Mouse (Mus musculus) CD4-positive, CD25-positive, alpha-beta regulatory T cell, adult 2 months (primary cell): ENCODE data around the gene Dlgap3.

ENCODE experiments used
- DNase-seq: peaks from one replicate; pipeline ENCODE4 v3.0.0-alpha.2; 2012; ENCODE audit warnings: low read depth, low spot score

Dlgap3 gene

DNA sequence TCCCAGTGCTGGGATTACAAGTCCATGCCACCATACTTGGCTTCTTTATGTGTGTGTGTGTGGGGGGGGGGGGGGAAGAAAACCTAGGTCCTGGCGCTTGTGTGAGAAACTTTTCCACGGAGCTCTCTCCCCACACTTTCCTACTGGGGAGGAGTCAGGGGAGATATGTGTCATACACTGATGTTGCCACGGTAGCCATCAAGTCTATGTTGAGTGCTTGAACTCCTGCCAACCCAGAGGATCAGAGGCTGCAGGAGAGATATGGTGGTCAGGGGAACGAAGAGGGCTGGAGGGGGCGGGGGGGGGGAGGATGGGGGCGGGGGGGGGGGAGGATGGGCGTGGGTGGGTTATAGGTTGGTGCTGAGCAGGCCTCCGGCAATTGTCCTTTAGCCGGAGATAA lies 46.8 kb downstream of the Dlgap3 start:
- no peak for DNase-seq

DNA sequence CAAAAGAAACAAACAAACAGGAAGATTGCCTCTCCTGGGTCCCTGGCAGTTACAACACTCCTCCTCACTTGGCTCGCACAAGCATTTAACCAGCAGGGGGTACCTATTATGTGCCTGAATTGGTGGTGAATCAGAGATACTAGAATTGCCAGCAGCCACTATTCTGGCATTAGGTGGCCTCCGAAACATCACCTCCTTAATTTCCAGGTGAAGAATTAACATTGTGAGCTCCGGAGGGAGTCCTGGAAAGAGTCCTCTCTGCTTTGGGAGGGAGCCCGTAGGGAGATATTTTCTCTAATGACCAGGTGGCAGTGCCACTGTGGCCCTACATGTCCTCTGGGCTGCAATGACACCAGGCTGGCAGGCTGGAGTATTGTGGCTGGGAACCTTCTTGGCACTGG lies 47.2 kb downstream of the Dlgap3 start:
- no peak for DNase-seq

DNA sequence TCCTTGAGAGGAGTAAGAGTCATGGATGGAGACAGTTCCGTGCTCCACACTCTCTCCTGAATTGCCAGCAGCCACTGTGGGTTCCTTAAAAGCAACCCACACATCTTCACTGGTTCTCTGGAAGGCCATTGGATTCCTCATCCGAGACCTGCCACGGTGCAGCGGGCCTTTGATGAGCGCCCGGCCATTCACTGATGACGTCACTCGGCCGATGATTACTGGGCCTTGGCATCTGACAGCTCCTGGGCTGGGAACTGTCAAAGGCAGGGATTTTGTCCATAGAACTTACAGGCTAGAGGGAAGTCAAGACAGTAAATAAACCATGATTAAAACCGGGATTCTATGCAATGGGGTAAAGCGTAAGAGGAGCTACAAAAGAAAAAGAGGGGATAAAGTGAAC lies 48.0 kb downstream of the Dlgap3 start:
- DNase-seq = no peak

DNA sequence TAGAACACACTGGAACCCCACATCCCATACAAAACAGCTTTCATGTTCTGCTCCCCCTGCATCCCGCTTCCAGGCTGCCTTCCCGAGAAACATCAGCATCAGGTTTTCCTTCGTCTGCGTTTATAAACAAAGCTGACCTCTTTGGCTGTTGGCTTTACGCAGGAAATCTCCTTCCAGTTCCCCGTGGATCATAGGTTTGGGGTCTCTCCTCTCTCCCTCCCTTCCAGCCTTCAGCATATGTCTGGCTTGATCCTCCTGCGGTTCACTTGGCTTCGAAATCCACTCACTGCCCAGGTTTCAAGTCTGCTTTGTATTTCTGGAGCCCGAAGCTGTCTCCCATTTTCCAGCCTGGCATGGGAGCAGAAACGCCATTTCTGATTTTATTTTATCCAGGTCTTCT lies 54.3 kb downstream of the Dlgap3 start:
- DNase-seq = no peak

DNA sequence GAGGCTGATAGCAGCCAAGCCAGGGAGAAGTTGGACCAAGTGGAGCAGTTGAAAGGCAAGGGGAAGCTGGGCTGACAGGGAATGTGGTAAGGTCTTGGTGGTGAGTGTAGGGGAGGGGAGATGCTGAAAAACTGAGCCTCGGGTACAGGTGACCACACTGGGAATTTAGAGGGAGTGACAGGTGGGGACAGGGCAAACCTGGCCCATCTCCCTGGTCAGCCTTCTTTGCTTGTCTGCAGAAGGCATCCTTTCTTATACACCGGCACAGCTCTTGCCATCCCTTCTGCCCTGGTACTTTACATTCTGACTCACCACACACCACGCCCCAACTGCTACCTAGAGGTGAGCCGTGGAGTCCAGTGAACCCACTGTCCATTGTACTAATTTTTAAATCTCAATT lies 54.8 kb downstream of the Dlgap3 start:
- no peak for DNase-seq

DNA sequence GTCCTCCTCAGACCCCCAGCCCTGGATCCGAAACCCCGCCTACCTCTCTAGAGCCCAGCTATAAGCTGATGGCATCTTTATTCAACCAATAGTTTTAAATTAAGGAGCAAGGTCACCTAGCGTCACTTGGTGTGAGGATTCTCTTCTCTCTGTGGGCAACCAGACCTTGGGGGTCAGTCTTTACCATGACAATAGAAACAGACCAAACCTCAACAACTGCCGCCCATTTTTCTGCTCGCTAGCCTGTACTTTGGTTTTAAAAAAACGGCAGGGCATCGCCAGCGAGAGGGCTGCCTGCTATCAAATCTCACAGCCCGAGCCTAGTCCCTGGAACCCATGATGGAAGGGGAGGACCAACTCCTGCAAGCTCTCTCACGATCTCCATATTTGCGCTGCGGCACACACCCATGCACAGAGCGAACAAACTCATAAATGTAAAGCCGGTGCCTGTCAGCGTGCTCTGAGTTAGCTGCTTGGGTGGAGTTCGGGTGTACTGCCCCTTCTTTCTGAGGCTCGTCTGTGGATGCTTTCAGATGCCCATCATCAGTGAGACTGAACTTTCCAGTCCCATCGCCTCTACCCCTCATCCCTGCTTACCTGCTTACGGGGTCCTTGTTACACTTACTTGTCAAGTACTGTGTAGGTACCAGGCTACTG lies 55.6 kb downstream of the Dlgap3 start:
- no peak for DNase-seq

DNA sequence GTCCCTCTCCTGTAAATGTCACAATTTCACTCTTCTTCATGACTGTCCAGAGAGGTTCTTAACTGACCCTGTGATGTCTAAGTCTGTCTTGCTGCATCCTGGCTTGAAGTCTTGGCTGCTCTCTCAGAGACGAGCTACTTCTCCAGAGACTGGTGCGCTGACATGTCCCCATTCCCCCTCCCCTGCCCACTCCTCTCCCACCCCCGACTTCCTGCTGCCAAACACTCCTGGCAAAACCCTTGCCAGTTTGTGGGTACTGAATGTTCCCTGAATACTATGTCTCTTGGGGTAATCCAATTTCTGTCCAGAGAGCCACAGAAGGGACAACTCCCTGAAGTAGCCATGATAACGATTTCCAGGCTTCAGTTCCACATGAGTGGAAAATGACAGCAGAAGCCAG lies 57.1 kb downstream of the Dlgap3 start:
- DNase-seq = no peak

DNA sequence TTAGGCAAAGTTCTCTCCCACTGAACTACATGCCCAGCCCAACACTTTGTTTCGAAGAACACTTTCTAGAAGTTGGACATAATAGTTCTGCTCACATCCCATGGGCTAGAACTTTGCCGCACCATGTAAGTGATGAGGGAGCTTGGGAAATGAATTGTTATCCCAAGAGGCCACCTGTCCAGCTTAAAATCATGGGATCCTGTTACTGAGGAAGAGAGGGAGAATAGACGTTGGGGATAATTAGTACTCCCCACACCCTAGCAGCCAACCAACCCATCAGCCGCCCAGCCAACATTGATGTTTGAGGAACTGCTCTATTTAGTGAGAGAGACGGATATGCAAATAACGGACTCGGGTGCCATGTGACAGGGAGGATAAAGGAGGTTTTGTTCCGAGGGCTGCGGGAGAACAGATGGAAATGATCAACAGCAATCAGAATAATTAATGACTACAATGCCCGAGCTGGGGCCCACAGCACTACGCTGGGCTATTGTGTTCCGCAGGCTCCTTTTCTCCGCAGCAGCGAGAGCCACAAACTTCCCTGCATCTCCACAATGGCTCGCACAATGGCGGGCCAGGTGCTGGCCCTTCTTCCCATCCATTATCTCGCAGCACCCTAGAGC lies 58.2 kb downstream of the Dlgap3 start:
- DNase-seq = no peak

DNA sequence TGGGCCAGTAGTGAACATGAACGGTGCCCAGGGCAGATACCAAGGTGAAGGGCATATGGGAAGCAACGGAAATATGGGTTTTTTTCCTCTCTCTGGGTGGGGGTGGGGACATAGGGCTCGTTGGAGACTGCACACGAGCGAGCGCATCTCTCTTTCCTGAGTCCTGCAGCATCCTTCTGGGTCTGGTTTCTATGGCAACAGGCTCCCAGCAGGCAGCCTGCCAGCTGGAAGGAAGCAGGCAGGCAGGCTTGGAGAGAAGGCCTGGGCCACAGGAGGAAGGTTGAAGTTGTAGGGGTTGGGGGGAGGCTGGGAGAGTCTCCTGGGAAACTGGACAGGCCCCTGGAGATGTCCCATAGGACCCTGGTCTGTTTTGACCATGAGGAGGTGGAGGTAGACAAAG lies 63.0 kb downstream of the Dlgap3 start:
- no peak for DNase-seq

DNA sequence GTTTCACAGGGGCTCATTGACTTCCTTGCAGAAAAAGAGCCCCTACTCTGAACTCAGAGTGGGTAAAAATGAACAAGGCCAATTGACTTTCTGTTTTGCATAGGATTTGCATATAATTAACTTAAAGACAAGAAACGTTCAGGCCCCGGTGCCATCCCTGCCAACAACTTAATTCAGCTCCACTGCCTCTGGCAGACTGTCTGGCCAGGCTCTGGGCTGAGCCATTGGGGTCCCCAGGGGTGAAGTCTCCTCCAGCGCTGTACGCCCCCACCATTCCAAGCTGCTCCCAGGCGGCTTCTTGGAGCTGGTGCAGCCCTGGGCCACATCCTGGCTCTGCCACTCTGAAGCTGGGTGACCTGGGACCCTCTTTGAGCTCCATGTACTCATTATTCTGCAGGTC lies 63.5 kb downstream of the Dlgap3 start:
- no peak for DNase-seq

DNA sequence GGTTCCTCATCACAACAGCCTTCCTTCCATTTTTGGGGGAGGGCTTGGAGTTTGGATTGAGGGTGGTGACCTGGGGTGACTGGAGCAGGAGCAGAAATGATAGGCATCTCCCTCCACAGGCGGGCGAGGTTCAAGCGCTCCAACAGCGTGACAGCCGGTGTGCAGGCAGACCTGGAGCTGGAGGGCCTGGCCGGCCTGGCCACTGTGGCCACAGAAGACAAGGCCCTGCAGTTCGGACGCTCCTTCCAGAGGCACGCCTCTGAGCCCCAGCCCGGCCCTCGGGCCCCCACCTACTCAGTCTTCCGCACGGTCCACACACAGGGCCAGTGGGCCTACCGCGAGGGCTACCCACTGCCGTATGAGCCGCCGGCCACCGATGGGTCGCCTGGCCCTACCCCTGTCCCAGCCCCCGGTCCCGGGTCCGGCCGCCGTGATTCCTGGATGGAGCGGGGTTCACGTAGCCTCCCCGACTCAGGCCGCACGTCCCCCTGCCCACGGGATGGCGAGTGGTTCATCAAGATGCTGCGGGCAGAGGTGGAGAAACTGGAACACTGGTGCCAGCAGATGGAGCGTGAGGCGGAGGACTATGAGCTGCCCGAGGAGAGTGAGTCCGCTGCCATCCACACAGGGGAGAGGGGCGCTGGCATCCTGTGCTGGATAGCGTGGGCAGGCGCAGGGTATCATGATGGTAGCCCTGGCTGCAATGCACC lies 64.6 kb downstream of the Dlgap3 start:
- DNase-seq = no peak

DNA sequence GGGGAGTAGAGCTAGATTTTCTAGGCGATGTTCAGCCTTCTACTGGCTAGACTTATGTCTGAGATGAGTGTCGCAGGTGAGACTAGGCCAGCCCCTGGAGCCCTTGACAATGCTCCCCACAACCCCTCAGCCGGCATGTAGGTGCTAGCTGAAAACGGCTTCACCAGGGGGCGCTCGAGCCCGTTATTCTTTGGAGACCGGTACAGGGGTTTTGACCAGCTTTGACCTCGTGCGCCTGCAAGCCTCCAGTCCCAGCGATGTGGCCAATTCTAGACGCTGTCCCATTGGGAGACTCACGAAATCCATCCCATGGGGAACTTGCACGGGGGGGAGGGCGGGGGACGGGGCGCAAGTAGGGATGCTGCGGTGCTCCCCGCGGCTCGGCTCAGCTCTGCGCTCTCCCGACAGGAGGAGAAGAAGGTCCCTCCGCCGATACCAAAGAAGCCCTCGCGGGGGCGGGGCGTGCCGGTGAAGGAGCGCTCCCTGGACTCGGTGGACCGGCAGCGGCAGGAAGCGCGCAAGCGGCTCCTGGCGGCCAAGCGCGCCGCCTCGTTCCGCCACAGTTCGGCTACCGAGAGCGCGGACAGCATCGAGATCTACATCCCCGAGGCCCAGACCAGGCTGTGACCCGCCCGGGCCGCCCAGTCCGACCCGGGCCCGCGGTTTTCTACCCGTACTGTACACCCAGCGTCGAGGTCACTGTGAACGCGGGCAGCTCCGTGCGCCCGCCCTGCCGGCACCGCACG lies 66.9 kb downstream of the Dlgap3 start:
- peak; percentile 91 for DNase-seq

DNA sequence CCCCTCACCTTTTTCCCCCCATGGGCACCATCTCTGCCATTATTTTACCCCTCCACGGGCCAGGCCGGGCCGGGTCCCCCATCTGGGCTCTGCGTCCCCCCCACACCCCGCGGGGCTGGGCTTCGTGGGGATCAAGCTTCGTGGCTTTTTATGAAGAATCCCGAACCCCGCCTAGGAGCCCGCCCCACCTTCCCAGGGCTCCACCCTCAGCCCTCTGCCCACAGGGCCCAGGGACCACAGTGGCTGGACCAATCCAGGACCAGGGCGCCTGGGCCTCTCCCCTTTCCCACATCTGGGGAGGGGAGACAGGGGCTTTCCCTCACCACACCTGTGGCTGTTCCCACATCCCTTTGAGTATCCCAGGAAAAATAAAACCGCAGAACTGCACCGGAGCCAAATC lies 67.6 kb downstream of the Dlgap3 start:
- DNase-seq = peak; percentile 19

DNA sequence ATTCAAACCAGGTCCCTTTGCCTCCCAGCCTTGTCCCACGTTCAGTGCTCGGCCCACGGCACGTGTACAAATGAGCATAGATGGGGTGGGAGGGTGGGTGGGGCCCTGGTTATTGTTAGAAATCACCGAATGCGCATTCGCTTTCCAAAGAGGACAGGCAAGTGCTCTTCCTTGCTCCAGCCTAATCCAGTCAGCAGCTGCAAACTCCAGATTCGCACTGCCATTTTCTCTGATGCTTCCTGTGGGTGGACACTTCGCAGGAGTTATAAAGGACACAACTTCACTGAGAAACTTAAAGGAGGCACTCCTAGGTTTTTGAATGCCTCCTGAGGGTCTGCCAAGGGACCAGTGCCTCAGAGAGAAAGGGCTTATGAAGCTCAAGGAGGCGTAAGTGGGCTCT lies 68.3 kb downstream of the Dlgap3 start:
- DNase-seq = no peak

DNA sequence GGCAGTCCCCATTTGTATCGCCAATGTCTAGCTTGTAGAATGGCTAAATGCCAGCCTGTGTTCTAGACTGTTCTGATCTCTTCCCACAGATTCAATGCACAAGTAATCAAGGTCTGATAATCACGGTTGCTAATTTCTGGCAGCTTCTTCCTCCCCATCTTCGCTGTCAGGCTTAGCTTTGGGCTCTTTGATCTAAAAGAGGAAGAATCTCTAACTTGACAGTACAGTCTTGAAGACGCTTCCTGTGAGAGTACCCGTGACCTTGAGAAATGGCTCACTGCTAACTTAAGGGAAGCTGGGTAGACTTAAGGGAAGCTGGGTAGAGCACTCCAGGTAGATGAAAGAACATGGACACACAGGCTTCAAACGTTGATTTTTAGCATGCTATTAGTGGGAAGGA lies 73.7 kb downstream of the Dlgap3 start:
- DNase-seq = peak; percentile 39

DNA sequence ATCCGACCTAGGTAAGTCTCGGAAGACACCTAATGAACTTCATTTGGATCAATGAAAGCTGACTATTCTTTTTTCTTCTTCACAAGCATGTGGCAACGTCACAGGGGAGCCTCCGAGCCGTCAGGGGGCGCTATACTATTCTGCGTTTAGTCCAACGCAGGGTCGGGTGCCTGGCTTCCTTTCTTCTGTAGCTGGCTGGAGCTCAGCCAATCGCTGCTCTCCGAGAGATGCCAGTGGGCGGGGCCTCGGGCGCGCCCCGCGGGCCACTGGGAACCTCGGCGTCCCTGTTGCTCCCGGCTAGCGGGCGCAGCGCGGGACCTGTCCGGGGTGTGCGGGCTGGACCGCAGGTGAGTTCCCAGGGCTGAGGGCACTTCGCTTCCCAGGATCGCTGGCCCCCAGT lies 74.5 kb downstream of the Dlgap3 start, which contains the start of gene Smim12:
Smim12 (plus strand) TSS at position 233 of the 400 bp plus-strand sequence.
- DNase-seq = peak; percentile 99

DNA sequence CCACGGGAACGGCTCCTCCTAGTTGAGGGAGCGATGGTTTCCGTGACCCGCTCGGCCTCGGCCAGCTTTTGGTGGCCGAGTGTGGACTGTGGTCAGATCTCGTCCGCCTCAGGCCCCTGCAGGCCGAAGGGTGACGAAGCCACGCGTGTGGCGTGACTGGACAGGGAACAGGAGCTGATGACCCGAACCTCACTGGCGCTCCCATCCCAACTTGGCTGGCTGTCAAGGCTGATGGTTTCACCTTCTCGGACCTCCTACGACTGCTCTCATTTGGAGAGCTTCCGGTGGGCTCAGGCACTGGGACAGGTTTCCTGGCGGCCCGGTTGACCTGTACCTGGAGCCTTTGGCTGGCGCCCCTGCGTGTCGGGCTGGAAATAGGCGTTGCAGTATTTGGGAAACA lies 74.9 kb downstream of the Dlgap3 start:
- no peak for DNase-seq

DNA sequence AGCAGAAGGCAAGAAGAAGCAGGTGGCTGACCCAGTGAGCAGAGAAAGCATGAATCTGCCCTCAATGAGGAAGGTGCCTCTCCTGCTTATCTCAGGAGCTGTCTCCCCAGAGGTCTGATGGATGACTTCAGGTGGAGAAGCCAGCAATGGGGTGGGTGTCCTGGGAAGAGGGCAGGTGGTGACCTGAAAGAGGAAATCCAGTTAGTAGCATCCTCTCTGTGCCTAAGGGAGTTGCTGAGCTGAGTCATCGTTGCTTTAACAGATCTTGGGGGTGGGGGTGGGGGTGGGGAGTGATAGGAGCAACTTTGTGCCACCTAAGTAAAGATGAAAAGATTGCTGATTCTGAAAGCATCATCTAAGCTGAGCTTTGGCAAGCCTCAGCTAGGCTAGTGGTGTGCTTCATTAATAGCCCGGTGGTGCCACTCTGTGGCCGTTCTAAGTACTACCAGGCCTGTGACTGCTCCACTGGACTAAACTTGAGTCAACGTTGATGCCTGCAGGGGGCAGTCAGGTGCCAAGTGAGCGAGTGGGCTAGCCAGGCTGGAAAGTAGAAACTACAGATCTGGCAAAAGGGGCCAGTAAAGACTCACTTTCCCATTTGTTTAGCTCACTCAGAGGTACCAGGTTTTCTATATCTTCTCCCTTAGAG lies 80.8 kb downstream of the Dlgap3 start:
- DNase-seq = peak; percentile 94

DNA sequence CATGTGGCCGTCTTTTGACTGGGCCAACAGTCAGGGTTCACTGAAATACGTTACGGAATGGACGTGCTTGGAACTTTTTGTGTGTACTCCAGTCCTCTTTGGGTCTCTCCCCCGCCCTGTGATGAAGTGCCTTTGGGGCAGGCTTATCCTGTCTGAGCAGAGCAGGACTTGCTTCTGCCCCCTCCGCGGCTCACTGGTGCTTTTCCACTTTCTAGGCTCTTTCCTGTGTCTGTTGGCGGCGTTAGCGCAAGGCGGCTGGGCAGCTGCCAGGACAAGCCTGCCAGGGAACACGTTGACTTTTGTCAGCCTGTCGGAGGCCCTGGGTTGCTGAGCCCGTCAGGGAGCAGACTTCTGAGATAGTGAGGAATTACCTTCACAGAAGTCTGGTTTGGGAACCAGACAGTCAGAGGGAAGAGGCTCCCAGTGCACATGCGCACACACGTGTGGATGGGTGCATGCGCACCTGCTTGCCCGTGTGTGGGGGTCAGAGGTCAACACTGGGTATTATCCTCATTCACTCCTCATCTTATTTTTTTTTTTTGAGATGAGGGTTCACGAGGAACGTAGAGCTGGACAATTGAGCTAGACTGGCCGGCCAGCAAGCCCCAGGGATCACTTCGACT lies 83.1 kb downstream of the Dlgap3 start:
- no peak for DNase-seq

DNA sequence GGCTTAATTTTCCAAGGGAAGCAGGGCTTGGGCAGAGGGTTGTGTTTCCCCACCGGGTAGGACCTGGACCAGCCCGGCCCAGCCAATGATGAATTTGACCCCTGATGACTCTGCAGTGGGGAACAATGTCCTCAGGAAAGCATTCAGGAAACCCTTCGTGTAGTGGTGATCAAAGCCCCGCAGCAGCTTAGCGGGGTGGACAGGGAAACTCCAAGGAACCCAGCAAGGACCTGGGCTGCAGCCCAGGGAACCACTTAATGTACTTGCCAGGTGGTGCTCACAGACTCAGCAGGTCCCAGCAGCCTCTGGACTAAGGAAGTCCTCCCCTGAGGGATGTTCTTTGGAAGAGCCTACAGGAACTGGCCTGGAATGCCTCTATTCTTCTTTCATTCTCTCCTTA lies 87.7 kb downstream of the Dlgap3 start:
- no peak for DNase-seq

DNA sequence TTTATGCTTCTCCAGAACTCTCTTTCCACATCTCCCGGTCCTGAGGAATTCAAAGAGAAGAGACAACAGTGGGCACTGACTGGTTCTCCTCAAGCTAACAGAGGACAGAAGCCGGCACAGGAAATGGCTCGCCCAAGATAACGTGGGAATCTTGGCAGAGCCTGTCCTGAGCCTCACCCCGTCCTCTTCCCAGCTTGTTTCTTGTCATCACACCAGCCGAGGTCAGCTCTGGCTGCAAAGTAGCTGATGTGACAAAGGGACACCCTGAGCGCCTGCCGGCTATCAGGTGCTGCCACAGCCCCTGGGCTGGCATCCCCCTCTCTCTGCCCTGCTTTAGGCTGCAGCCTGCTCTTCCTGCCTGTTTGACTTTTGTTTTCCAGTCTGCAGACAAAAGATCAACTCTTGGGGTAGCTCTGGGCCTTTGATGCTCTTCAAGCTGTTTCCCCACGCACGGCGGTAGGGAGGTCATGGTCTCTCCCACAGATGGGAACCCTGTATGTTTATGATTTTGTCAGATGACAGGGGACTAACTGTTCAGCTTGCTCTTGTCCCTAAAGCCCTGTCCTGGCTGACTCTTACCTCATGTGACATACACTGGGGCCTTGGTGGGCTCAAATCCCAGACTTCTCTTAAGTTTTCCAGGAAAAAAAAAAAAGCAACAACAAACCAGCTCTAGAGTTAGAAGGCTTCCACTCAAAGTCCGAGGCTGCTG lies 89.3 kb downstream of the Dlgap3 start:
- DNase-seq = no peak
